Mouse (Mus musculus) erythroblast, embryonic 14.5 days (primary cell): ENCODE data around the gene Glud1.

ENCODE experiments used
- GATA1 ChIP-seq: IDR thresholded peaks from 2 replicates; pipeline ENCODE4 v1.6.1; 2012; ENCODE audit warnings: low read length, inconsistent platforms, mixed read lengths
- TAL1 ChIP-seq: IDR thresholded peaks from 3 replicates; pipeline ENCODE4 v1.6.1; 2012; ENCODE audit warnings: low read length, inconsistent platforms, mixed read lengths

GRCm38 (mm10) chr14:34332476-34332875 lies 21.9 kb downstream of the Glud1 start:
- TF ChIP-seq GATA1 (no peak), TAL1 (no peak)
